Mouse (Mus musculus): ENCODE results near the gene Gm9918. TPM values are rescaled to one million over a fixed set of nuclear protein-coding genes. Genes with fewer than 3 reads are reported as not detected.
A peak's percentile ranks its signal among the peaks of the same experiment; 100 is the strongest.

The Gm9918 gene
- polyA plus RNA-seq, 1 experiment from 2014 or later = not detected

- Histone ChIP-seq H3K9me3 (replicated peaks; ENCODE audit: control insufficient read depth, low read length) (no peaks in the 10 kb centered on the region), H3K27ac (ENCODE audit: low read length) (no peak overlapping the region), H3K27me3 (ENCODE audit: control insufficient read depth, insufficient read depth, low read depth, low read length) (no peaks in the 10 kb centered on the region), H3K9ac (ENCODE audit: low read depth, low read length) (no peak overlapping the region), H3K4me2 (ENCODE audit: low read depth, low read length) (no peak overlapping the region), H3K4me1 (ENCODE audit: control insufficient read depth, low read depth, low read length) (no peaks in the 10 kb centered on the region), H3K36me3 (ENCODE audit: control insufficient read depth, insufficient read depth) (peaks cover 71% of the 10 kb centered on the region), H3K4me3 (ENCODE audit: low read depth, low read length) (no peak overlapping the region)
- no peak for ATAC-seq (ENCODE audit: low read depth)
These were observed 41.1 kb downstream of the Gm9918 start for GRCm38 (mm10) chr15:102311489-102311888.

GRCm38 (mm10) chr15:102315292-102315691 lies 44.9 kb downstream of the Gm9918 start:
- Histone ChIP-seq H3K9ac (ENCODE audit: low read depth, low read length) (no peak overlapping the region), H3K4me1 (ENCODE audit: control insufficient read depth, low read depth, low read length) (no peaks in the 10 kb centered on the region), H3K4me3 (ENCODE audit: low read depth, low read length) (no peak overlapping the region), H3K36me3 (ENCODE audit: control insufficient read depth, insufficient read depth) (peaks cover 62% of the 10 kb centered on the region), H3K4me2 (ENCODE audit: low read depth, low read length) (no peak overlapping the region), H3K27me3 (ENCODE audit: control insufficient read depth, insufficient read depth, low read depth, low read length) (no peaks in the 10 kb centered on the region), H3K9me3 (replicated peaks; ENCODE audit: control insufficient read depth, low read length) (no peaks in the 10 kb centered on the region), H3K27ac (ENCODE audit: low read length) (no peak overlapping the region)
- 87% methylated on average over 8 of the region's 8 CpGs for WGBS (ENCODE audit: insufficient replicate concordance)
- ATAC-seq (ENCODE audit: low read depth) = 0 out of 2 replicates have a peak, but pooled peaks have one; percentile 21

GRCm38 (mm10) chr15:102316263-102316662 lies 45.9 kb downstream of the Gm9918 start:
- Histone ChIP-seq H3K36me3 (ENCODE audit: control insufficient read depth, insufficient read depth) (peaks cover 70% of the 10 kb centered on the region), H3K4me1 (ENCODE audit: control insufficient read depth, low read depth, low read length) (no peaks in the 10 kb centered on the region), H3K9ac (ENCODE audit: low read depth, low read length) (no peak overlapping the region), H3K4me3 (ENCODE audit: low read depth, low read length) (no peak overlapping the region), H3K4me2 (ENCODE audit: low read depth, low read length) (no peak overlapping the region), H3K27me3 (ENCODE audit: control insufficient read depth, insufficient read depth, low read depth, low read length) (no peaks in the 10 kb centered on the region), H3K27ac (ENCODE audit: low read length) (no peak overlapping the region), H3K9me3 (replicated peaks; ENCODE audit: control insufficient read depth, low read length) (no peaks in the 10 kb centered on the region)
- WGBS (ENCODE audit: insufficient replicate concordance) = 83% methylated on average over 6 of the region's 6 CpGs
- no peak for ATAC-seq (ENCODE audit: low read depth)

Other genes starting within 250 kb of the Gm9918 start
- gene Krt18, start 242.4 kb upstream of the Gm9918 start, polyA plus RNA-seq (2015; fragmentation: Nextera tagmentation; extraction: Ambion mirVana) = 118 and 119 TPM in 2 replicates
- 42.7 and 43.6 TPM in 2 replicates for gene Eif4b, start 196.8 kb upstream of the Gm9918 start, polyA plus RNA-seq (2015; fragmentation: Nextera tagmentation; extraction: Ambion mirVana)
- 6.2 and 6.8 TPM in 2 replicates for gene Tns2, start 170.2 kb upstream of the Gm9918 start, polyA plus RNA-seq (2015; fragmentation: Nextera tagmentation; extraction: Ambion mirVana)
- gene Spryd3, start 134.3 kb upstream of the Gm9918 start, polyA plus RNA-seq (2015; fragmentation: Nextera tagmentation; extraction: Ambion mirVana) = 13.0 and 14.3 TPM in 2 replicates
- 1.5 and 2.4 TPM in 2 replicates for gene Igfbp6, start 126.2 kb upstream of the Gm9918 start, polyA plus RNA-seq (2015; fragmentation: Nextera tagmentation; extraction: Ambion mirVana)
- 33.6 and 34.4 TPM in 2 replicates for gene Soat2, start 120.0 kb upstream of the Gm9918 start, polyA plus RNA-seq (2015; fragmentation: Nextera tagmentation; extraction: Ambion mirVana)
- gene Zfp740, start 67.3 kb upstream of the Gm9918 start, polyA plus RNA-seq (2015; fragmentation: Nextera tagmentation; extraction: Ambion mirVana) = 16.3 and 17.1 TPM in 2 replicates
- gene Csad, start 65.8 kb upstream of the Gm9918 start, polyA plus RNA-seq (2015; fragmentation: Nextera tagmentation; extraction: Ambion mirVana) = 53.0 and 60.2 TPM in 2 replicates
- gene Itgb7, start 38.6 kb upstream of the Gm9918 start, polyA plus RNA-seq (2015; fragmentation: Nextera tagmentation; extraction: Ambion mirVana) = 5.5 and 5.6 TPM in 2 replicates
- 2.4 and 2.5 TPM in 2 replicates for gene Rarg, start 13.0 kb upstream of the Gm9918 start, polyA plus RNA-seq (2015; fragmentation: Nextera tagmentation; extraction: Ambion mirVana)
- 20.0 and 21.3 TPM in 2 replicates for gene Mfsd5, start 8.9 kb downstream of the Gm9918 start, polyA plus RNA-seq (2015; fragmentation: Nextera tagmentation; extraction: Ambion mirVana)
- gene Espl1, start 25.7 kb downstream of the Gm9918 start, polyA plus RNA-seq (2015; fragmentation: Nextera tagmentation; extraction: Ambion mirVana) = 21.2 and 24.8 TPM in 2 replicates
- 107 and 108 TPM in 2 replicates for gene Pfdn5, start 55.6 kb downstream of the Gm9918 start, polyA plus RNA-seq (2015; fragmentation: Nextera tagmentation; extraction: Ambion mirVana)
- 34.0 and 39.3 TPM in 2 replicates for gene Myg1, start 61.1 kb downstream of the Gm9918 start, polyA plus RNA-seq (2015; fragmentation: Nextera tagmentation; extraction: Ambion mirVana)
- gene Aaas, start 80.2 kb downstream of the Gm9918 start, polyA plus RNA-seq (2015; fragmentation: Nextera tagmentation; extraction: Ambion mirVana) = 39.3 and 42.4 TPM in 2 replicates
- gene Sp7, start 96.6 kb downstream of the Gm9918 start, polyA plus RNA-seq (2015; fragmentation: Nextera tagmentation; extraction: Ambion mirVana) = 0.02 TPM in 1 of 2 replicates, not detected in the other
- 3.7 TPM in 2 replicates for gene Sp1, start 135.6 kb downstream of the Gm9918 start, polyA plus RNA-seq (2015; fragmentation: Nextera tagmentation; extraction: Ambion mirVana)
- gene Amhr2, start 174.8 kb downstream of the Gm9918 start, polyA plus RNA-seq (2015; fragmentation: Nextera tagmentation; extraction: Ambion mirVana) = 0.04 and 0.07 TPM in 2 replicates
- 120 and 139 TPM in 2 replicates for gene Prr13, start 188.5 kb downstream of the Gm9918 start, polyA plus RNA-seq (2015; fragmentation: Nextera tagmentation; extraction: Ambion mirVana)
- 64.7 and 67.7 TPM in 2 replicates for gene Pcbp2, start 200.0 kb downstream of the Gm9918 start, polyA plus RNA-seq (2015; fragmentation: Nextera tagmentation; extraction: Ambion mirVana)
- gene Gm10337, start 233.2 kb downstream of the Gm9918 start, polyA plus RNA-seq (2015; fragmentation: Nextera tagmentation; extraction: Ambion mirVana) = not detected in 2 replicates
- 1.4 and 2.0 TPM in 2 replicates for gene Map3k12, start 246.5 kb downstream of the Gm9918 start, polyA plus RNA-seq (2015; fragmentation: Nextera tagmentation; extraction: Ambion mirVana)
- gene Tarbp2, start 247.6 kb downstream of the Gm9918 start, polyA plus RNA-seq (2015; fragmentation: Nextera tagmentation; extraction: Ambion mirVana) = 34.6 and 37.0 TPM in 2 replicates